Mouse (Mus musculus) layer of hippocampus, adult 18-20 months (tissue): ENCODE results near the gene Camk2d. TPM values are rescaled to one million over a fixed set of nuclear protein-coding genes. Genes with fewer than 3 reads are reported as not detected.

Source experiments
- DNase-seq, 2 experiments: peaks; one replicate each; pipeline ENCODE4 v3.0.0; 2022; ENCODE audit warnings: low spot score in 2 of 2
- total RNA-seq, 2 experiments: library from RNA; stranded (reverse); gene quantifications; 2 replicates each; pipeline ENCODE4 v1.2.3; 2021

The Camk2d gene
- total RNA-seq, 2 experiments from 2014 or later = 42.6 to 48.9 TPM

DNA sequence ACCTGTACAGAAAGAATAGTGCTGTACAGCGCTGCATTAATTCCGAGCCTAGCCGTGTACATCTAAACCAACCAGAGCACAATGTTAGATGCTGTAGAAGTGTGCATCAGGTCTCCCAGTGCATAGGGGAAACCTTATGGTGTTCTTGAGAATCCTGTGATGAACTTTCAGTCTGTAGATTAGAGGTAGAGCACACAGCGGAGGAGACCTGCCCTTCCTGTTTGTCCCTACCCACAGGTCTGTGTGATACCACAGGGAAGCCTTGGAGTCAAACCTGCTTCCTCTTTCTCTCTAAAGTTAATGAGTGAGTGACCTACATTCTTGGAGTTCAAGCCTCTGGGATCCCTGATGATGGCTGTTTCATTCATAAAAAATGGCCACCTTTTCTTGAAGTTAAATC is 54.2 kb downstream of the Camk2d start:
- DNase-seq = no peak

DNA sequence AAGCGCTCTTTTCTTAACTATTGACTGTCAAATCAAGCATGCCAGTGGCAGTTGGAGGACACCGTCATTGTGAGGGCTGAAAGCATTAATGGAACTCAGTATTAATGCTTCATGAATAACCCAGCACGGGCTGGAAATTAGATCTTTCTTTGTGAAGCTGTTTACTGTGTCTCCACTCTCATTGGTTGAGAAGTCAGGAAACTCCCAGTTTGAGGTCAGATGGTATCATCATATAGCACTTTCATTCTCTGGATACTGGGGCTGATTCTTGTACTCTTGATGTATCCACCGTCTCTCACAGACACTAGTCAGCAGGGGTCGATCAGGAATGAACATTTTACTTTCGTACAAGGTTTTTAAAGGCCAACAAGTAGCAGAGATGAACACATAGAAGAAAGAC is 54.6 kb downstream of the Camk2d start:
- DNase-seq = no peak

GRCm38 (mm10) chr3:126652361-126652760 is 56.3 kb downstream of the Camk2d start:
- DNase-seq = no peak

GRCm38 (mm10) chr3:126653118-126653517 is 57.0 kb downstream of the Camk2d start:
- no peak for DNase-seq

DNA sequence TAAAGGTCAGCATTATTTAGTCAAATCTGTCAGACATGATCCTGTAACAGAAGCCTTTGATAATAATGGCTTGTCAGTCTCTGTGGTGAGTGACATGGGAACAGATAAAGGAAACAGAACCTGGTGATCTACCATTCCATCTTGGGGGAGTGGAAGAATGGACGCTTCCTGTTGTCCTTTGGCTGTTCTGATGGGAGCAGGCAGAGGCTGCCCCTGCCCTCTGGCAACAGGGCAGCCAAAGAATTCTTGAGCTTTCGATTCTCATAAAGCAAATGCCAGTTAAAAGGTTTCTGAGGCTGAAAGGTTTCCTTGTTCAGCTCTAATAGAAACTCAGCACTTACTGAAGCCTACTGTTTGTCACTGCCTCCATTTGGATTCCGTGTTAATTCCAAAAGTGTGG is 60.1 kb downstream of the Camk2d start:
- no peak for DNase-seq

DNA sequence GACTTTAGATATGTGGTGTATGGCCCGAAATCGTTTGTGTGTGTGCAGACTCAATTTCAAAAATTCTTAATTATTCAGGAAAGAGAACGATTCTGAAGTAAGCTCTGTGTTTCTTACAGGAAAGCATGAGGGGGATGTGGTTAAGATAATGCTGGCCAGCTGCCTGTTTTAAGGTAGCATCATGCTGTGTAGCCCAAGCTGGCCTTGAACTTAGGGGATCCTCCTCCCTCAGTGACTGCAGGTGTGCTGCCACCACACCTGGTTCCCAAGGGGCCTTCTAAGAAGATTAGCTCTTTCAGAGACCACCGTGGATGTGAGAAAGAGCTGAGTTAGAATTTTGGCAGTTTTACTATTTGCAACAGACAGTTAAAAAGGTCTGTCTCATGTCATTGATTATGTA is 61.8 kb downstream of the Camk2d start:
- no peak for DNase-seq

DNA sequence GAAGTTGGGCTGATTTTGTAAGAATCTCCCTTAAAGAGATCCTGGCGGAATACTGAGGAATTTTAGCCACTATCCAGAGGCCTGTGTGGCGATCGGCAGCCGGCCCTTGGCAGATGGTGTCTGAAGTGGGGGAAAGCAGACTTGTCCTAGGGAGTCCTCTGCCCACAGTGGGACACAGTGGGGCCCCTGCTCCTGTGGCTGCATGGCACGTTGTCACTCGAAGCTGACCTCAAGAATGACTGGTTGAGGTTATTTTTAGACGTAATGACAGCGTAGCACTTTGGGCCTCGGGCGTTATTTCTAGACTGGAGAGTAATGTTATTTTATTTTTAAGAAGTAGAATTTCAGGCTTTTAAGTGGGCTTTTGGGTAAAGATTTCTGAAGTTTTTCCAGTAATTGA is 62.7 kb downstream of the Camk2d start:
- no peak for DNase-seq

GRCm38 (mm10) chr3:126659235-126659634 is 63.1 kb downstream of the Camk2d start:
- no peak for DNase-seq

DNA sequence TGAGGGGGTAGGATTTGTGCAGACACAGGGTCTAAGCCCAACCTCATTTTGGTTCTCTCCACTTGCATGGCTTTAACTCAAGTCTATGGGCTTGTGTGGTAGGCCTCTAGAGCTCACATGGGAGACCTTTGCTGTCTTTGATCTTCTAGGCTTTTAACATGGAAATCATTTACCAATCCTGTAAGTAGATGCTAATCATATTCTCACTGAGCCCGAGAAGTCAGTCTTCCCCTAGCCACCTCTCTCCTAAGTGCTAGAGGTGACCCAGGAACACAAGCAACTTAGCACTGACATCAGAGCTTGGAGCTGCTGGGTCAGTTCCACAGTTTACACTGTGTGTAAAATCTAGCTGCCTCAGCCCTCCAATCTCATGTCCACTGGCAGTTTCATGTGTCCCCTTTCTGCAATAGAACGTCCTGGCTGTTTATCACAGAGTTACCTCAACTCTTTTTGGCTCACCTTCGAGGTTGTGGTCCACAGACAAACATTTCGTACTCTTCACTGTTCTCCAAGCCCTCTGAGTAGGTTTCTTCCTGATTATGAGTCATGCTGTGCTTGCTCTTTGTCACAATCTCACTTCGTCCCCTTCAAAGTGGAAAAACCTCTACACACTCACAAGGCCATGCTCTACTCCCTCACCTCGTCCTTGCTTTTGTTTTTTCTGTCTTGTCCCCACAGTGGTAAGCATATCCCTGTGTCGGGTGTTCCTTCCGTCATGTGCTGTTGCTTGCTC is 63.9 kb downstream of the Camk2d start:
- DNase-seq = no peak

DNA sequence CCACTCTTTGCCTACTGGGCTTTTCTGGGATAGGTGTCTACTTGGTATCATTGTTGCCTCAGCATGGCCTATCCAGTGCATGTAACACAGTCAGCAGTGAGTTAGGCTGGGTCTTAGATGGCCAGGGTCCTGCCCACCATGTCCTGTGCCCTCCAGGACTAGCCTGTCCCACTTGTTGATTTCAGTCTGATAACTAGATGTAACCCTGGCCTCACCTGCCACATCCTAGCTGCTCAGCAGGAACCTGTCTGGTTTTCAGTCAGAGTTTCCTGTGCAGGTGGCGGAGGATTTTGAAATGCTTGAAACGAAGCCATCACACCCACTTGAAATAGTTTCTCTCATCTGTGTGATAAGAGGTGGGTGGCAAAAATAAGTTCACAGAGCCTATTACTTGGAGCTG is 64.5 kb downstream of the Camk2d start:
- DNase-seq = no peak

DNA sequence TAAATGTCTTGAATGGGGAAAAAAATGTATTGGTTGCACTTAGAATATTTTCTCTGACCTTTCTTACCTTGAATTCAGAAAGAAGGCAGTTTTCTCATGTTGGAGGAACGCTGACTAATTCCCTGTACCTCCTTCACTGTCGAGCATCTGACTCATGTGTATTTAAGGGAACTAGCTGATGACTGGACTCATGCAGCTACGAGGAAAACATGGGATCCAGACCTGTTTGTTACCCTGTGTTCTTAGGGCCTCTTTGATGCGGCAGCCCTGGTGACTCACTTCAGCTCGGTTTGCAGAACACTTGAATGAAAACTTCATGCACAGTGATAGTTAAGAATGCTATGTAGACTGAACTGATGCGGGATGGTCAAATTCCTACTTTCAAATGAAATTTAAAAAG is 64.9 kb downstream of the Camk2d start:
- DNase-seq = no peak

GRCm38 (mm10) chr3:126661920-126662319 is 65.8 kb downstream of the Camk2d start:
- no peak for DNase-seq

DNA sequence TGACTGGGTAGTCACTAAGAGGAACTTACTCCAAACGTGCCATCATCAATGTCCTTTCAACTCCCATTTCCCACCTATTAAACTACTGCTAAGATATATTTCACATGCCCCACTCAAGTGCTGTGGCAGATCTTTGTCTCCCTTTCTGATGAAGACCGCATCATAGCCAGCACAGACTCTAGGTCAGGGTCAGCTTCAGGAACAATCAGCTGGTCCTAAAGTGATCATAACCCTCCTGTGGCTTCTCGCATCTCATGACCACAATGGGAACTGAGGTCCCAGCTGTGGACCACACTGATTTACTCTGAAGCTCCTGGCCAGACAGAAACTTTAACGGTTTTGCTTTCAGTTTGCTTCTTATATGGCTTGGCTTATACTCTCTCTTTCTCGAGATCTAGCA is 67.3 kb downstream of the Camk2d start:
- DNase-seq = no peak

DNA sequence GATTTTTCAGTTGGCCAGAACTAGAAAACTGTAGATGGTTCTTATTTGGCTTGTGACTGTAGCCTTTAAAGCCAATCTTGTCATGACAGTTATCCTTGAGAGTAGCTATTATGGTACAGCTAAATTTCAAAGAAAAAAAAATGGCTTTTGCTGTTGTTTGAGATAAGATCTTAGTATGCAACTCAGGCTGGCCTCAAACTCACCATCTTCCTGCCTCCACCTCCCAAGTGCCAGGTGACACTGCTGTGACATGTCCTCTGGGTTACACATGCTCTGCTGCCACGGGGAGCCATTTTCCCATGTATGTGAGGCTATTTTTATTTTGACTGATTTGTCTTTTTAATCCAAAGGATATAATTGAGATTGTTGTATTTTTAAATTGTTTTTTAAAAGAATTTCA is 69.8 kb downstream of the Camk2d start:
- no peak for DNase-seq

DNA sequence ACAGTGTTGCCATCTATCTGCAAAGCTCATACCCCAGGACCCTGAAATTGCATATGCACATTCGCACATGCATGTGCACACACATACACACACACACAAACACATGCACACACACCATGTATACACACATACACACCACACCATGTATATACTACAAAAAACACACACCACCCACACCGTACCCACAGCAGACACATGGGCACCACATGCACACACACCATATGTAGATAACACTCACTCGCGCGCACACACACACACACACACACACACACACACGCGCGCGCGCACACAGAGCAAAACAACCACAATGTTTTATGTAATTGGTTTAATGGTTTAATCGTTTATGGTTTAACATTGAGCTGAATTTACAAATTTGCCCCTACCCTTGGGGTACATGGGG is 70.9 kb downstream of the Camk2d start:
- no peak for DNase-seq

GRCm38 (mm10) chr3:126667451-126667850 is 71.3 kb downstream of the Camk2d start:
- peak; percentile 26 to 65 for DNase-seq

GRCm38 (mm10) chr3:126668123-126668522 is 72.0 kb downstream of the Camk2d start:
- no peak for DNase-seq

DNA sequence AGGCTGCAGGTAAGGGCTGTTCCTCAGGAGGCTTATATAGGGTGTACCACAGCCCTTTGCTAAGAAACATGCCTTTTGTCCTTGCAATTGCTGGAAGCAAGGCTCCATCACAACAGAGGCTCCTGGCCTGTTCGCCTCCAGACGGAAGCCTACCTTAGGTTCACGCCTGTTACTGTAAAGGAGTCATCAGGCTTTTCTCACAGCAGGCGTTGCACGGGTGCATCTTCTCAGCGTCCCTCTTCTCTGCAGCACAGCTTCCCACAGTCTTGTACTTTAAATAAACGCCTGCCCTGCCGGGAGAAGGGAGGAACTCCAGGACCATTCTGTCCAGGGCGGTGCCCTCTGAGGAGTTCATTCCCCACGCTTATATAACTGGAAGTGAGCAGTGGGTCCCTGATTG is 72.6 kb downstream of the Camk2d start:
- no peak for DNase-seq

DNA sequence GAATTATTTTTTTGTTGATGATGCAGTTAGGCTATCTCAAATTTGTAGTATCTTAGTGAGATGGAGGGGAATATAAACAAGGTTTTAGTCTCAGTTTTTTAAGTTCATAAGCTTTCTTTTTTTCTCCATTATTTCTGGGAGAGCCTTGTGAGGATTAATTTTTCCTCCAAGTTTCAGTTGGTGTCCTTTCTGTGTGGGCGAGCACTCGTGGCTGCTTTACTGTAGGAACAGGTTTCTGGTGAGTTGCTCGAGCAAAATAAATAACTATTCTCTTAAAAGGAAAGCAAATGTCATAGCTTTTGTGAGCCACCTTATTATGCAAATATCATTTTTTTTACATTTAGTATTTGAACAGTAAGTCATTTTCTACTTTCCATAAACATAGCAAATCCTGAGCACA is 74.3 kb downstream of the Camk2d start:
- no peak for DNase-seq

- DNase-seq = no peak
Observed at GRCm38 (mm10) chr3:126671292-126671691, 75.2 kb downstream of the Camk2d start.

GRCm38 (mm10) chr3:126681051-126681450 is 84.9 kb downstream of the Camk2d start:
- no peak for DNase-seq

DNA sequence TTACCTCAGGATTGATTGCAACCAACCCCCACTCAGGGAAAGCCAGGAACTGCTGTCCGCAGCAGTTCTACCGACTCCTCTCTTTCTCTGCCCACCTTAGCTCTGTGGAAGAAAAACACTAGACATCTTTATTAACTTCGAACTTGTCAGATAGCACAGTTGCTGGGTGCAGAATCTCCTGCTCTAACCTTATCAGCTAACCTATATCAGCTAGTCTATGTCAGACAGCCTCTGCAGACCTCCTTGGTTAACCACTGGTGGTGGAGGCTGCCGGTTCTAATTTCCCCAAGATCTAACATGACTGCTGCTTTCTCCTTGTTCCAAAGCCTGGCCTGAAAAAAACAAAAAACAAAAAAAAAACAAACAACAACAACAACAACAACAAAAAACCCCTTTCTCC is 85.9 kb downstream of the Camk2d start:
- no peak for DNase-seq

- no peak for DNase-seq
Observed at GRCm38 (mm10) chr3:126685363-126685762, 89.3 kb downstream of the Camk2d start.

DNA sequence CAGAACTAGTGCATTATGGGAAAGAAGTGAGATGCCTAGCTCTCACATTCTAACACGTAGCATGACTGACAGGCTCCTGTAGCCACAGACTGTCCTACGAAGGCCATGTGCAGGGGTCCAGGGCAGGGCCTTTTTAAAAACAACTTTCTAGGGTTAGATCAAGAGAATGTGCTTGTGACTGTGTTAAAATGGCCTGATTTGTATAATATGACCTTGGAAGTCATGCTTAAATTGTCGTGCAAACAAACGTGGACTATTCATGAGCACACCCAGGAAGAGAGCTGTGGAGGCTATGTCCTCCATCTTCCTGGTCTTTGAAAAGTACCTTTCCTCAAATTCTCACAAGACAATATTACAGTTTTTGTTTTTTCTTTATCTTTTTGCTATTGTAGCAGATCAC is 91.0 kb downstream of the Camk2d start:
- no peak for DNase-seq
